Mouse (Mus musculus) granulocyte monocyte progenitor cell, adult 5-6 weeks (primary cell): ENCODE measurements around the gene Ipo13. TPM values are rescaled to one million over a fixed set of nuclear protein-coding genes. Genes with fewer than 3 reads are reported as not detected.

Source experiments
- ATAC-seq: replicated peaks from 2 replicates; pipeline ENCODE4 v1.8.0; 2016; ENCODE audit warnings: mild to moderate bottlenecking, moderate TSS enrichment, inconsistent platforms; ENCODE audit not compliant: poor library complexity, severe bottlenecking
- total RNA-seq, 2 experiments: library from RNA; stranded (forward) in 1 of 2; stranded (reverse) in 1 of 2; fragments of 200-712, 200-1000 nt in 1 of 2; fragments of >200 nt in 1 of 2; fragmentation: Nextera tagmentation in 1 of 2; gene quantifications; 2 replicates each; pipeline ENCODE4 v1.2.3; 2014 to 2017

Ipo13 gene
- total RNA-seq, 2 experiments from 2014 or later = 7.2 to 38.6 TPM

DNA sequence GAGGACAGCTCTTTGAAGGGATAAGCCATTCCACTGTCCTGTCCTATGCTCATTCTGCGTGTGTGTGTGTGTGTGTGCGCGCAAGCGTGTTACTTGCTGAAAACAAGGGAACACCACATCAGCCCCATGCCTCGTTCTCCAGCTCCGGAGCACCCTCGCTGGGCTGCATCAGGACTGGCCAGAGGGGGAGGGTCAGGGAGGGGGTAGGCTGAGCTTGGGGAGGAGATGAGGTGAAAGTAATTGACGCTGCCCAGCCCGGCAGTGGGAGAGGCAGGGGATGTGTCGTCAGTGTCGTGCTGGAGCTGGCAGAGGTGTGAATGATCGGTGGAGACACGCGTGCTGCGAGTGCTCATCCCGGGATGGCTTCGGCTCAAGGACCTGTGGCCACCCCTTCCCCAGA is 65.7 kb downstream of the Ipo13 start:
- ATAC-seq = no peak

DNA sequence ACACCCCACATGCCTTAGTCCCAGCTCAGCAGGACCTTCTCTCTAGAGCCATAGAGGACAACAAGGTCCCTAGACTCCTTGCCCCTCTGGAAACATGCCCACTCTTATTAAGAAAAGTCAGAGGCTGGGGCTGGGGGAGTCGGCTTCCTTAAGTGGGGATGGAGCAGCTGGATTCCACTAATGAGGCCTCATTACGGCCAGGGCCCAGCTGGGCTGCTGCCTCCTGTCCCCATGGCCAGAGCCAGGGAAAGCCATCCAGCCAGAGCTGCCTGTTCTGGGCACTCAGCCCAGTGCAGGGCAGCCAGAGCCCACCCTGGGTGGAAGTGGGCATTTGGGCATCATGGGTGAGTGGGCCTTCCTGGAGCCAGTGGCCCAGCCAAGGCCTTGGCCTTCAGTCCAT is 67.8 kb downstream of the Ipo13 start:
- no peak for ATAC-seq

DNA sequence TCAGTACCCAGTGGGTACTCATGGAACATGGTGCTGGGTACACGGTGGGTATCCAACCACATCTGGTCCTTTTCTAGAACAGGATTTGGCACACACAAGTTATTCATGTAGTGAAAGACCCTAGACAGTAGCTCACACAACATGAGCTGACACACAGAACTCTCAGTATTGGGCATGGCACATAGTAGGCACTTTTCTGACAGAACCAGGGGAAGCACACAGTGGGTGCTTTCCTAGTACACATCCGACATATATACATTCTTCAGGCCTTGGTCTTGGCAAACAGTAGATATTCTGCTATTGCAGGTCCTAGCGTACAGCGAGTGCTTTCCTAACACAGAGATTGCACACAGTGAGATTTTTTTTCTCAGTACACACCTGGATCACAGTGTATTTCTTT is 68.5 kb downstream of the Ipo13 start:
- no peak for ATAC-seq

DNA sequence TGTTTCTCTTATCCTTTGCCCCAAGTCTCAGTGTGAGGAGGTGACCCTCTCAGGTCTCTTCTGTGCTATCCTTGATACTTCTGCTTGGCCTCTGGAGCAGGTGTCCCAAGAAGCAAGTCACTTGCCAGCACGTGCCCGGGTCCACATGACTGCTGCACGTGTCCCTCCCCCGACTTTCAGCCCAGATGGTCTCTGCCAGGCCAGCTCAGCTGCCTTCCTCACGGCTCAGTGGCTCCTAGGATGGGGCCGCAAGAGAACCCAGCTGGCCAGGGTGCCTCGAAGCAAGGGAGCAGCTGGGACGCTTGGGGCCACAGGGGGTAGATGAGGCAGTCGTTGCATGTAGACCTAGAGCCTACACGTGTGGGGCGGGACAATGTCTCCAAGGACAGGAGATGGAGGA is 69.5 kb downstream of the Ipo13 start:
- ATAC-seq = no peak

Other genes starting within 250 kb of the Ipo13 start
- gene Dmap1, start 232.7 kb downstream of the Ipo13 start, total RNA-seq (2014; fragmentation: Nextera tagmentation) = 32.0 and 32.8 TPM in 2 replicates
- gene Dmap1, start 232.7 kb downstream of the Ipo13 start, total RNA-seq (2017) = 26.2 and 27.8 TPM in 2 replicates
- gene Gm12845, start 190.6 kb downstream of the Ipo13 start, total RNA-seq (2014; fragmentation: Nextera tagmentation) = not detected in 2 replicates
- gene Gm12845, start 190.6 kb downstream of the Ipo13 start, total RNA-seq (2017) = not detected in 2 replicates
- gene Klf17, start 149.4 kb downstream of the Ipo13 start, total RNA-seq (2014; fragmentation: Nextera tagmentation) = not detected in 2 replicates
- gene Klf17, start 149.4 kb downstream of the Ipo13 start, total RNA-seq (2017) = not detected in 2 replicates
- not detected in 2 replicates for gene Slc6a9, start 80.5 kb downstream of the Ipo13 start, total RNA-seq (2014; fragmentation: Nextera tagmentation)
- not detected in 2 replicates for gene Slc6a9, start 80.5 kb downstream of the Ipo13 start, total RNA-seq (2017)
- gene Ccdc24, start 42.4 kb downstream of the Ipo13 start, total RNA-seq (2014; fragmentation: Nextera tagmentation) = not detected in 2 replicates
- gene Ccdc24, start 42.4 kb downstream of the Ipo13 start, total RNA-seq (2017) = not detected in 2 replicates
- gene B4galt2, start 31.5 kb downstream of the Ipo13 start, total RNA-seq (2014; fragmentation: Nextera tagmentation) = 0.73 TPM in 1 of 2 replicates, not detected in the other
- 0.04 TPM in 1 of 2 replicates, not detected in the other for gene B4galt2, start 31.5 kb downstream of the Ipo13 start, total RNA-seq (2017)
- gene Atp6v0b, start 27.7 kb downstream of the Ipo13 start, total RNA-seq (2014; fragmentation: Nextera tagmentation) = 253 and 300 TPM in 2 replicates
- 97.8 and 111 TPM in 2 replicates for gene Atp6v0b, start 27.7 kb downstream of the Ipo13 start, total RNA-seq (2017)
- gene Dph2, start 23.0 kb downstream of the Ipo13 start, total RNA-seq (2014; fragmentation: Nextera tagmentation) = 13.3 and 15.6 TPM in 2 replicates
- gene Dph2, start 23.0 kb downstream of the Ipo13 start, total RNA-seq (2017) = 8.9 and 9.6 TPM in 2 replicates
- gene Artn, start 14.8 kb upstream of the Ipo13 start, total RNA-seq (2014; fragmentation: Nextera tagmentation) = not detected in 2 replicates
- gene Artn, start 14.8 kb upstream of the Ipo13 start, total RNA-seq (2017) = not detected in 2 replicates
- 12.9 and 14.5 TPM in 2 replicates for gene St3gal3, start 219.9 kb upstream of the Ipo13 start, total RNA-seq (2014; fragmentation: Nextera tagmentation)
- gene St3gal3, start 219.9 kb upstream of the Ipo13 start, total RNA-seq (2017) = 4.7 and 8.2 TPM in 2 replicates